Mouse (Mus musculus): ENCODE data around the gene Uts2b. TPM values are rescaled to one million over a fixed set of nuclear protein-coding genes. Genes with fewer than 3 reads are reported as not detected.

Gene Uts2b
- total and polyA plus RNA-seq, 3 experiments: not detected

DNA sequence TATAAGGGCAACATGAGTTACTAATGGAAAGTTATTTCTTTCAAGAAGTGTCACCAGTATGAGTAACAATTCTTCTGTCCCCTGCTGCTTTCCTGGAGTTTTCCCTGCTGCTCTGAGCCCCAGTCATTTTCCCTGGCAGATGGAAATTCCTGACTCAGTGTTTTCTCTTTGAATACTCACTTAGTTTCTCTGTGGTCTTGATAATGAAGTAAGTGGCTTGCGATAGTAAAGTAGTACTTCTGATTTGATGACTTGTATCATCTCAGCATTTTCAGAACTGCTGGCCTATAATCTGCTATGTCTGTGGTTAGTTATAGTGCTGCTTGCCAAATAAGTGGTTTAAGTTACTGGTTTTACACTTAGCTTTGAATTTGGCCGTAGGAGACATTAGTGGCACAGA, 31.5 kb upstream of the Uts2b start:
- H3K4me3 ChIP-seq (ENCODE audit: control insufficient read depth in 1 of 2, insufficient read depth in 1 of 2, low read depth in 2 of 2, low read length in 2 of 2): no peak overlapping the region
- peak; percentile 71 for DNase-seq (ENCODE audit: low read depth, low spot score)
- peak; percentile 63; the same call in 1 of the 2 replicates for TF ChIP-seq GATA1 (IDR thresholded peaks at IDR 0.05; ENCODE audit: low read depth, low read length)
- no peak for TF ChIP-seq BHLHE40 (IDR thresholded peaks at IDR 0.05; ENCODE audit: borderline replicate concordance, low read depth, low read length)
- peak; percentile 48; the same call in 1 of the 2 replicates for TF ChIP-seq MAFK (IDR thresholded peaks at IDR 0.05; ENCODE audit: borderline replicate concordance, low read depth, low read length)
- no peak for TF ChIP-seq POLR2AphosphoS2 (IDR thresholded peaks at IDR 0.05; ENCODE audit: low read length)
- peak; percentile 73 for TF ChIP-seq ETS1 (IDR thresholded peaks at IDR 0.05; ENCODE audit: low read depth, low read length)
- no peak for TF ChIP-seq USF2 (IDR thresholded peaks at IDR 0.05; ENCODE audit: borderline replicate concordance in 1 of 2, insufficient read depth in 1 of 2, low read depth in 1 of 2, low read length in 2 of 2)
- TF ChIP-seq RCOR1 (IDR thresholded peaks at IDR 0.05; ENCODE audit: low read depth, low read length): peak; percentile 94
- peak; percentile 48 to 60; a peak in 3 of 4 replicates for TF ChIP-seq EP300 (IDR thresholded peaks at IDR 0.05; ENCODE audit: low read depth in 1 of 2, low read length in 2 of 2)
- no peak for TF ChIP-seq TAL1 (IDR thresholded peaks at IDR 0.05; ENCODE audit: low read length)
- H3K27ac ChIP-seq (ENCODE audit: control insufficient read depth, low read depth, low read length): no peak overlapping the region
- no peak overlapping the region for H3K9ac ChIP-seq (ENCODE audit: control insufficient read depth, low read depth, low read length, poor library complexity, severe bottlenecking)
- H3K4me1 ChIP-seq (ENCODE audit: control insufficient read depth in 1 of 2, insufficient read depth in 2 of 2, low read length in 2 of 2): peaks cover 3 to 10% of the 10 kb centered on the region in 2 experiments; a peak in 2 of 4 replicates
- H3K27me3 ChIP-seq (ENCODE audit: control insufficient read depth in 1 of 2, insufficient read depth in 2 of 2, low read length in 2 of 2): no peaks in the 10 kb centered on the region
- H3K79me2 ChIP-seq (ENCODE audit: control insufficient read depth, insufficient read depth, low read length, poor library complexity): peaks cover 16% of the 10 kb centered on the region
- H3K36me3 ChIP-seq (ENCODE audit: control insufficient read depth in 1 of 2, insufficient read depth in 2 of 2, low read length in 2 of 2): peaks cover 0 to 26% of the 10 kb centered on the region in 2 experiments; a peak in 2 of 4 replicates
- H3K9me3 ChIP-seq (replicated peaks; ENCODE audit: insufficient read depth, low read length): no peaks in the 10 kb centered on the region

DNA sequence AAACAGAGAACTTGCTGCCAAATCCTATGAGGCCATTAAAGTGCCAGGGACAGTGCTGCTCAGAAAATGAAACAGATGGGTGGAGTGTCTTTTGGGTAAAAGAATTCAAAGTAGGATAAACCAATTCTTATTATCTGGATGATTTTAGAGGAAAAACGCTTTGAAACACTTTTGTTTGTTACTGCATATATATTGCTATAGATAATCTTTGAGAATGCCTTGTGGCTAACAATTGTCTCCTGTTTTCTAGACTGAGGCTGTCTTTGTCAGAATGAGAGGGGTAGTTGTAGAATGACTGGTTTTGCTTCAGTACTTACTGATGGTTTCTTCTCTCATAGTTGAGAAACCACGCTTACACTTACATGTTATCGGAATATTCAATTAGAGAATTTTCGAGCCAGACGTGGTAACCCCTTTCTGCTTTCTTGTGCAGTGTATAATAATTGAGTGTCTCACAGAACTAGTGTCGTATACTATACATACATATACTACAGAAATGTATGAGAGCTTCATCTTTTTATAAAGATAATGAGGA, 29.7 kb upstream of the Uts2b start:
- no peak overlapping the region for H3K9ac ChIP-seq (ENCODE audit: control insufficient read depth, low read depth, low read length, poor library complexity, severe bottlenecking)
- TF ChIP-seq RCOR1 (IDR thresholded peaks at IDR 0.05; ENCODE audit: low read depth, low read length): no peak
- TF ChIP-seq SIN3A (IDR thresholded peaks at IDR 0.05; ENCODE audit: low read length): no peak
- TF ChIP-seq NRF1 (IDR thresholded peaks at IDR 0.05; ENCODE audit: insufficient read depth, low read depth, low read length, poor library complexity, severe bottlenecking): no peak
- TF ChIP-seq ZNF384 (IDR thresholded peaks at IDR 0.05; ENCODE audit: low read depth, low read length): no peak
- no peak for TF ChIP-seq GATA1 (IDR thresholded peaks at IDR 0.05; ENCODE audit: low read depth, low read length)
- TF ChIP-seq MEF2A (IDR thresholded peaks at IDR 0.05; ENCODE audit: extremely low read depth, insufficient replicate concordance, low read depth, low read length, poor library complexity, severe bottlenecking): no peak
- TF ChIP-seq MYB (IDR thresholded peaks at IDR 0.05; ENCODE audit: low read depth, low read length): no peak
- no peak for TF ChIP-seq USF2 (IDR thresholded peaks at IDR 0.05; ENCODE audit: borderline replicate concordance in 1 of 2, insufficient read depth in 1 of 2, low read depth in 1 of 2, low read length in 2 of 2)
- no peak for TF ChIP-seq JUND (IDR thresholded peaks at IDR 0.05; ENCODE audit: low read depth, low read length)
- no peak for TF ChIP-seq HCFC1 (IDR thresholded peaks at IDR 0.05; ENCODE audit: low read depth, low read length)
- TF ChIP-seq TBP (IDR thresholded peaks at IDR 0.05; ENCODE audit: low read depth, low read length): no peak
- no peak for TF ChIP-seq CTCF (IDR thresholded peaks at IDR 0.05 in 2 of 3, conservative IDR thresholded peaks at IDR 0.05 in 1 of 3; ENCODE audit: control insufficient read depth in 1 of 3, insufficient read depth in 1 of 3, low read depth in 2 of 3, low read length in 3 of 3, poor library complexity in 1 of 3, severe bottlenecking in 1 of 3)
- TF ChIP-seq ZC3H11A (IDR thresholded peaks at IDR 0.05; ENCODE audit: low read depth, low read length): no peak
- TF ChIP-seq GABPA (IDR thresholded peaks at IDR 0.05; ENCODE audit: low read depth, low read length): no peak
- TF ChIP-seq POLR2A (IDR thresholded peaks at IDR 0.05; ENCODE audit: control insufficient read depth in 1 of 2, insufficient read depth in 1 of 2, low read depth in 1 of 2, low read length in 2 of 2, poor library complexity in 1 of 2): no peak
- TF ChIP-seq CHD2 (IDR thresholded peaks at IDR 0.05; ENCODE audit: low read length): no peak
- no peak for TF ChIP-seq NELFE (IDR thresholded peaks at IDR 0.05; ENCODE audit: low read depth, low read length)
- TF ChIP-seq ZMIZ1 (IDR thresholded peaks at IDR 0.05; ENCODE audit: low read depth, low read length): no peak
- H3K27ac ChIP-seq (ENCODE audit: control insufficient read depth, low read depth, low read length): no peak overlapping the region
- H3K27me3 ChIP-seq (ENCODE audit: control insufficient read depth in 1 of 2, insufficient read depth in 2 of 2, low read length in 2 of 2): no peaks in the 10 kb centered on the region
- peaks cover 19% of the 10 kb centered on the region for H3K79me2 ChIP-seq (ENCODE audit: control insufficient read depth, insufficient read depth, low read length, poor library complexity)
- H3K36me3 ChIP-seq (ENCODE audit: control insufficient read depth in 1 of 2, insufficient read depth in 2 of 2, low read length in 2 of 2): peaks cover 0 to 43% of the 10 kb centered on the region in 2 experiments; a peak in 2 of 4 replicates
- no peak for DNase-seq (ENCODE audit: low read depth, low spot score)
- no peak overlapping the region for H3K4me3 ChIP-seq (ENCODE audit: control insufficient read depth in 1 of 2, insufficient read depth in 1 of 2, low read depth in 2 of 2, low read length in 2 of 2)
- no peaks in the 10 kb centered on the region for H3K9me3 ChIP-seq (replicated peaks; ENCODE audit: insufficient read depth, low read length)
- peaks cover 13 to 17% of the 10 kb centered on the region in 2 experiments; a peak in 3 of 4 replicates for H3K4me1 ChIP-seq (ENCODE audit: control insufficient read depth in 1 of 2, insufficient read depth in 2 of 2, low read length in 2 of 2)

Measured in MEL (cell line).